Comparison of ENCODE assay signal across 8 mouse cellular contexts in genomic region chr13:100775252-100776055, GRCm38 (mm10). TPM values are rescaled to one million over a fixed set of nuclear protein-coding genes. Genes with fewer than 3 reads are reported as not detected.
DNase-seq lines count a peak whose midpoint lies in the region; ATAC-seq and TF ChIP-seq lines count a peak whose summit lies in the region.

Gene Cenph, minus strand, starts transcription at chr13:100775899.

- TF ChIP-seq CTCF in midbrain, postnatal 0 days (IDR thresholded peaks at IDR 0.05) = no peak

- H3K9me3 ChIP-seq in embryonic facial prominence, embryonic 13.5 days = no peaks in the 10 kb centered on the region
- no peaks in the 10 kb centered on the region for H3K9me3 ChIP-seq in limb, embryonic 14.5 days (ENCODE audit: control insufficient read depth, low read length)
- no peaks in the 10 kb centered on the region for H3K9me3 ChIP-seq in midbrain, postnatal 0 days (ENCODE audit: low read length)

- H3K27me3 ChIP-seq in embryonic facial prominence, embryonic 13.5 days = no peaks in the 10 kb centered on the region
- H3K27me3 ChIP-seq in limb, embryonic 14.5 days (ENCODE audit: control insufficient read depth, insufficient read depth, low read length) = no peaks in the 10 kb centered on the region
- H3K27me3 ChIP-seq in midbrain, postnatal 0 days (ENCODE audit: insufficient read depth, low read length) = no peaks in the 10 kb centered on the region

- ATAC-seq in embryonic facial prominence, embryonic 13.5 days (ENCODE audit: insufficient number of reproducible peaks, insufficient read depth, low FRiP score, low TSS enrichment, low read depth) = peak; percentile 87
- ATAC-seq in limb, embryonic 14.5 days (ENCODE audit: low FRiP score, low read depth) = peak; percentile 92
- peak; percentile 92 for ATAC-seq in midbrain, postnatal 0 days (ENCODE audit: low FRiP score)

- peaks cover 26% of the 10 kb centered on the region for H3K36me3 ChIP-seq in embryonic facial prominence, embryonic 13.5 days
- peaks cover 29% of the 10 kb centered on the region for H3K36me3 ChIP-seq in limb, embryonic 14.5 days (ENCODE audit: control insufficient read depth, insufficient read depth, low read length)
- H3K36me3 ChIP-seq in midbrain, postnatal 0 days (ENCODE audit: insufficient read depth, low read length) = no peaks in the 10 kb centered on the region

- peak; percentile 77 for DNase-seq in 3134 (ENCODE audit: extremely low read depth, insufficient read length, low spot score)
- peak; percentile 91 to 94 for DNase-seq in adrenal gland, postnatal 36 days
- DNase-seq in heart, adult 8-10 months (ENCODE audit: low spot score) = peak; percentile 77
- peak; percentile 84 for DNase-seq in kidney, adult 9 months
- DNase-seq in limb, embryonic 14.5 days (ENCODE audit: low spot score) = peak; percentile 92
- peak; percentile 92 for DNase-seq in midbrain, postnatal 0 days (ENCODE audit: low spot score)
- DNase-seq in spleen, postnatal 14 days (ENCODE audit: low spot score in 2 of 2) = peak; percentile 68 to 74

- peak within 1 kb of the TSS; percentile 87 for H3K9ac ChIP-seq in embryonic facial prominence, embryonic 13.5 days
- peak within 1 kb of the TSS; percentile 67 for H3K9ac ChIP-seq in limb, embryonic 14.5 days (ENCODE audit: low read depth, low read length, severe bottlenecking)
- no peak within 1 kb of the TSS for H3K9ac ChIP-seq in midbrain, postnatal 0 days (replicated peaks; ENCODE audit: low read length, poor library complexity, severe bottlenecking)

- peak within 1 kb of the TSS; percentile 97 for H3K4me2 ChIP-seq in embryonic facial prominence, embryonic 13.5 days
- H3K4me2 ChIP-seq in limb, embryonic 14.5 days (replicated peaks; ENCODE audit: low read depth, low read length, severe bottlenecking) = peak within 1 kb of the TSS; percentile 67
- H3K4me2 ChIP-seq in midbrain, postnatal 0 days (ENCODE audit: low read depth, low read length, poor library complexity, severe bottlenecking) = peak within 1 kb of the TSS; percentile 99

- H3K4me3 ChIP-seq in embryonic facial prominence, embryonic 13.5 days = peak within 1 kb of the TSS; percentile 91
- peak within 1 kb of the TSS; percentile 78 for H3K4me3 ChIP-seq in limb, embryonic 14.5 days (replicated peaks; ENCODE audit: low read length)
- H3K4me3 ChIP-seq in midbrain, postnatal 0 days (ENCODE audit: low read depth, low read length) = peak within 1 kb of the TSS; percentile 72

- H3K4me1 ChIP-seq in embryonic facial prominence, embryonic 13.5 days = peaks cover 18% of the 10 kb centered on the region
- H3K4me1 ChIP-seq in limb, embryonic 14.5 days (ENCODE audit: control insufficient read depth, insufficient read depth, low read length) = peaks cover 8% of the 10 kb centered on the region; the same call in 1 of the 2 replicates
- no peaks in the 10 kb centered on the region; the same call in 1 of the 2 replicates for H3K4me1 ChIP-seq in midbrain, postnatal 0 days (ENCODE audit: insufficient read depth, low read length)

- no peak for TF ChIP-seq POLR2A in limb, embryonic 14.5 days (IDR thresholded peaks at IDR 0.05; ENCODE audit: borderline replicate concordance, extremely low read depth, insufficient read depth, insufficient read length)

- WGBS in embryonic facial prominence, embryonic 13.5 days = under 1% methylated on average over 46 of the region's 46 CpGs
- WGBS in limb, embryonic 14.5 days = under 1% methylated on average over 46 of the region's 46 CpGs
- WGBS in midbrain, postnatal 0 days = under 1% methylated on average over 46 of the region's 46 CpGs

- 0 out of 2 replicates have a peak within 1 kb of the TSS, but pooled peaks have one; percentile 35 for H3K27ac ChIP-seq in embryonic facial prominence, embryonic 13.5 days
- peak within 1 kb of the TSS; percentile 1; the same call in 1 of the 2 replicates for H3K27ac ChIP-seq in limb, embryonic 14.5 days (replicated peaks; ENCODE audit: low read depth, low read length)
- H3K27ac ChIP-seq in midbrain, postnatal 0 days (ENCODE audit: low read depth, low read length) = no peak within 1 kb of the TSS

RNA-seq across cellular contexts. Expression of gene Cenph, which starts in this region (rescaled TPM):
- total RNA-seq in adrenal gland, postnatal 36 days (2021) = under 1 TPM; 0.66 TPM
- polyA plus RNA-seq in embryonic facial prominence, embryonic 13.5 days (2015; fragmentation: Nextera tagmentation; extraction: Ambion mirVana) = 43.7 and 44.6 TPM in 2 replicates
- under 1 TPM in 2 of 4 experiments, not detected in 2; 0.25 to 0.28 TPM for total RNA-seq in heart, adult 8-10 months (2022)
- polyA plus RNA-seq in limb, embryonic 14.5 days (2012; rRNA removed) = 22.1 and 29.4 TPM in 2 replicates
- 28.5 and 29.3 TPM in 2 replicates for polyA plus RNA-seq in limb, embryonic 14.5 days (2014; fragmentation: Nextera tagmentation; extraction: Ambion mirVana)
- 0.71 and 2.2 TPM in 2 replicates for total RNA-seq in midbrain, postnatal 0 days (2014; rRNA removed)
- polyA plus RNA-seq in midbrain, postnatal 0 days (2015; fragmentation: Nextera tagmentation; extraction: Ambion mirVana) = 4.3 and 4.4 TPM in 2 replicates

Comparison
In these comparisons a context has a peak if more than half of its experiments do, and no peak if none do; other contexts are left out.
1. Peak in DNase-seq in adrenal gland, postnatal 36 days; RNA of the gene not detected or under 1 TPM.
2. Peak in DNase-seq in heart, adult 8-10 months; RNA of the gene not detected or under 1 TPM.